Mouse (Mus musculus) cerebellum, adult 2 months (tissue): ENCODE measurements at regions not wholly inside any gene's neighbourhood (a gene's known extent, or its start where the extent isn't known, plus 50 kb on each side); places are given as distances from the start of the nearest gene placed in this dataset.

ENCODE experiments used
- CTCF ChIP-seq: fragments of 200-500 bp; IDR thresholded peaks from 2 replicates; pipeline ENCODE4 v1.5.1; 2011; ENCODE audit warnings: low read depth, mild to moderate bottlenecking, control low read depth, low read length, moderate library complexity, borderline replicate concordance; ENCODE audit not compliant: insufficient read depth
- POLR2A ChIP-seq: fragments of 200-500 bp; IDR thresholded peaks from 2 replicates; pipeline ENCODE4 v1.6.1; 2011; ENCODE audit warnings: low read length, control low read depth, borderline replicate concordance; ENCODE audit not compliant: insufficient read depth

- no peak for TF ChIP-seq POLR2A
- no peak for TF ChIP-seq CTCF
Observed at GRCm38 (mm10) chr13:78323183-78323582, 123.6 kb upstream of the Nr2f1 start.
